In genomic region chr8:105258911-105259720, GRCm38 (mm10) we compare ENCODE assay signal across 10 mouse cellular contexts. TPM values are rescaled to one million over a fixed set of nuclear protein-coding genes. Genes with fewer than 3 reads are reported as not detected.
DNase-seq lines count a peak whose midpoint lies in the region; ATAC-seq and TF ChIP-seq lines count a peak whose summit lies in the region.
"Had no signal": no experiment of that assay in that cellular context is flagged by ENCODE, and none has a peak within 500 bp of the region (broad histone marks: within the 10 kb centered on the region; RNA-seq: fewer than 3 reads in every experiment).

No protein-coding gene starts in this region.

- H3K9me3 ChIP-seq in ES-E14 (ENCODE audit: control insufficient read depth, insufficient read depth, low read depth, low read length) = no peaks in the 10 kb centered on the region
- H3K9me3 ChIP-seq in embryonic facial prominence, embryonic 13.5 days = no peaks in the 10 kb centered on the region
- H3K9me3 ChIP-seq in midbrain, embryonic 10.5 days (replicated peaks) = no peaks in the 10 kb centered on the region

- ATAC-seq in embryonic facial prominence, embryonic 13.5 days (ENCODE audit: insufficient number of reproducible peaks, insufficient read depth, low FRiP score, low TSS enrichment, low read depth) = 0 out of 2 replicates have a peak, but pooled peaks have one; percentile 2

- in situ Hi-C loops in ES-E14 (cut with MboI; ENCODE audit: low sequenced_read_pairs in 2 of 2, unreplicated experiment in 2 of 2) = loop anchor here in 1 of 2 experiments (25.0 kb wide), 1 partner anchor 622 kb away; the partner anchor contains the start of genes Ciao2b and Rrad

- peak; percentile 49 for DNase-seq in gastrocnemius, adult 2 months
- DNase-seq in gastrocnemius, postnatal 4 days (ENCODE audit: low spot score in 2 of 2) = no peak
- DNase-seq in ES-E14 (ENCODE audit: low read depth, low spot score) = no peak
- peak; percentile 46 for DNase-seq in kidney, postnatal 10 days
- DNase-seq in midbrain, embryonic 10.5 days (ENCODE audit: low spot score) = peak; percentile 69
- DNase-seq in spleen, postnatal 10 days (ENCODE audit: low spot score in 2 of 2) = no peak
- no peak for DNase-seq in urinary bladder, adult 2 months (ENCODE audit: low spot score)

- peak overlapping the region; percentile 45; the same call in 1 of the 2 replicates for H3K9ac ChIP-seq in ES-E14 (ENCODE audit: insufficient read depth, low read depth, low read length, poor library complexity, severe bottlenecking)
- H3K9ac ChIP-seq in embryonic facial prominence, embryonic 13.5 days = peak overlapping the region; percentile 27

- H3K27me3 ChIP-seq in embryonic facial prominence, embryonic 13.5 days = peaks cover 79% of the 10 kb centered on the region
- peaks cover 97% of the 10 kb centered on the region for H3K27me3 ChIP-seq in midbrain, embryonic 10.5 days (ENCODE audit: low read depth, poor library complexity, severe bottlenecking)
- H3K27me3 ChIP-seq: CH12.LX had no signal

- no peaks in the 10 kb centered on the region for H3K36me3 ChIP-seq in ES-E14 (ENCODE audit: control insufficient read depth, insufficient read depth, low read length, poor library complexity, severe bottlenecking)
- no peaks in the 10 kb centered on the region for H3K36me3 ChIP-seq in embryonic facial prominence, embryonic 13.5 days
- no peaks in the 10 kb centered on the region for H3K36me3 ChIP-seq in midbrain, embryonic 10.5 days

- H3K4me2 ChIP-seq in embryonic facial prominence, embryonic 13.5 days = peak overlapping the region; percentile 68

- TF ChIP-seq CTCF in gastrocnemius, adult 2 months (IDR thresholded peaks at IDR 0.05) = peak; percentile 6; the same call in 1 of the 2 replicates

- H3K4me1 ChIP-seq in ES-E14 (ENCODE audit: control insufficient read depth in 2 of 2, insufficient read depth in 2 of 2, low read length in 2 of 2, poor library complexity in 1 of 2) = peaks cover 0 to 10% of the 10 kb centered on the region in 2 experiments; a peak in 1 of 4 replicates
- peaks cover 30% of the 10 kb centered on the region for H3K4me1 ChIP-seq in embryonic facial prominence, embryonic 13.5 days
- H3K4me1 ChIP-seq in midbrain, embryonic 10.5 days = peaks cover 36% of the 10 kb centered on the region

- H3K4me3 ChIP-seq in gastrocnemius, adult 2 months = peak overlapping the region; percentile 71
- peak overlapping the region; percentile 53 to 57 for H3K4me3 ChIP-seq in ES-E14 (ENCODE audit: insufficient read depth in 1 of 2, low read depth in 1 of 2, low read length in 2 of 2, poor library complexity in 1 of 2, severe bottlenecking in 1 of 2)
- peak overlapping the region; percentile 38 for H3K4me3 ChIP-seq in embryonic facial prominence, embryonic 13.5 days
- H3K4me3 ChIP-seq in midbrain, embryonic 10.5 days = peak overlapping the region; percentile 51

- no peak overlapping the region for H3K27ac ChIP-seq in gastrocnemius, adult 2 months
- no peak overlapping the region for H3K27ac ChIP-seq in ES-E14 (ENCODE audit: insufficient read depth, low read depth, low read length, poor library complexity, severe bottlenecking)
- no peak overlapping the region for H3K27ac ChIP-seq in embryonic facial prominence, embryonic 13.5 days
- H3K27ac ChIP-seq in midbrain, embryonic 10.5 days (replicated peaks) = no peak overlapping the region

- intact Hi-C loops in gastrocnemius, adult 2 months (cut with DNase I) = loop anchor here (1.0 to 2.0 kb wide), 2 partner anchors 121 to 138 kb away; no protein-coding TSS in a partner anchor

- WGBS in embryonic facial prominence, embryonic 13.5 days = 1% methylated on average over 55 of the region's 55 CpGs
- WGBS in midbrain, embryonic 10.5 days = 1% methylated on average over 55 of the region's 55 CpGs

TF ChIP-seq in ES-E14, 5 proteins besides CTCF, POLR2A, EP300 and RAD21:
- TF ChIP-seq MAFK (IDR thresholded peaks at IDR 0.05; ENCODE audit: insufficient read depth, low read depth, low read length) = no peak

RNA-seq across cellular contexts. Expression of gene B3gnt9, which starts 4.2 kb away (rescaled TPM):
- total RNA-seq in gastrocnemius, adult 2 months (2021) = 1 to 10 TPM; 1.8 to 3.5 TPM
- total RNA-seq in gastrocnemius, postnatal 4 days (2021) = 10 to 100 TPM; 14.9 to 15.3 TPM
- total RNA-seq in ES-E14 (2012; rRNA removed) = 2.5 and 2.8 TPM in 2 replicates
- polyA plus RNA-seq in embryonic facial prominence, embryonic 13.5 days (2015; fragmentation: Nextera tagmentation; extraction: Ambion mirVana) = 25.9 and 29.7 TPM in 2 replicates
- 2.4 and 4.2 TPM in 2 replicates for polyA plus RNA-seq in midbrain, embryonic 10.5 days (2016; fragmentation: Nextera tagmentation; extraction: Ambion mirVana)
- 34.1 and 34.5 TPM in 2 replicates for polyA plus RNA-seq in urinary bladder, adult 2 months (2012; rRNA removed)
- total RNA-seq: hematopoietic stem cell, adult 5-6 weeks had no signal

RNA-seq across cellular contexts. Expression of gene Tradd, which starts 5.3 kb away (rescaled TPM):
- 1 to 10 TPM; 2.4 to 2.9 TPM for total RNA-seq in gastrocnemius, adult 2 months (2021)
- total RNA-seq in gastrocnemius, postnatal 4 days (2021) = 10 to 100 TPM in 1 of 2 experiments, 1 to 10 TPM in 1; 6.6 to 10.2 TPM
- 6.2 and 7.6 TPM in 2 replicates for total RNA-seq in ES-E14 (2012; rRNA removed)
- polyA plus RNA-seq in embryonic facial prominence, embryonic 13.5 days (2015; fragmentation: Nextera tagmentation; extraction: Ambion mirVana) = 22.8 and 24.7 TPM in 2 replicates
- 13.6 and 14.6 TPM in 2 replicates for polyA plus RNA-seq in midbrain, embryonic 10.5 days (2016; fragmentation: Nextera tagmentation; extraction: Ambion mirVana)
- 15.1 and 15.8 TPM in 2 replicates for polyA plus RNA-seq in urinary bladder, adult 2 months (2012; rRNA removed)

RNA-seq across cellular contexts. Expression of gene Fbxl8, which starts 5.3 kb away (rescaled TPM):
- 1 to 10 TPM; 1.0 to 1.1 TPM for total RNA-seq in gastrocnemius, adult 2 months (2021)
- 1 to 10 TPM; 2.2 to 2.7 TPM for total RNA-seq in gastrocnemius, postnatal 4 days (2021)
- 1.2 and 2.3 TPM in 2 replicates for total RNA-seq in ES-E14 (2012; rRNA removed)
- 2.1 TPM in 2 replicates for polyA plus RNA-seq in embryonic facial prominence, embryonic 13.5 days (2015; fragmentation: Nextera tagmentation; extraction: Ambion mirVana)
- polyA plus RNA-seq in midbrain, embryonic 10.5 days (2016; fragmentation: Nextera tagmentation; extraction: Ambion mirVana) = 0.64 and 0.72 TPM in 2 replicates
- 9.1 and 9.5 TPM in 2 replicates for polyA plus RNA-seq in urinary bladder, adult 2 months (2012; rRNA removed)

RNA-seq across cellular contexts. Expression of gene Hsf4, which starts 10.5 kb away (rescaled TPM):
- total RNA-seq in gastrocnemius, adult 2 months (2021) = 1 to 10 TPM; 6.1 to 8.4 TPM
- total RNA-seq in gastrocnemius, postnatal 4 days (2021) = under 1 TPM; 0.21 to 0.29 TPM
- 0.21 and 0.45 TPM in 2 replicates for total RNA-seq in ES-E14 (2012; rRNA removed)
- 0.13 and 0.22 TPM in 2 replicates for polyA plus RNA-seq in embryonic facial prominence, embryonic 13.5 days (2015; fragmentation: Nextera tagmentation; extraction: Ambion mirVana)
- polyA plus RNA-seq in midbrain, embryonic 10.5 days (2016; fragmentation: Nextera tagmentation; extraction: Ambion mirVana) = 0.10 TPM in 1 of 2 replicates, not detected in the other
- 4.8 TPM in 2 replicates for polyA plus RNA-seq in urinary bladder, adult 2 months (2012; rRNA removed)
- total RNA-seq: hematopoietic stem cell, adult 5-6 weeks had no signal

RNA-seq across cellular contexts. Expression of gene Nol3, which starts 16.8 kb away (rescaled TPM):
- 10 to 100 TPM; 27.9 to 32.4 TPM for total RNA-seq in gastrocnemius, adult 2 months (2021)
- total RNA-seq in gastrocnemius, postnatal 4 days (2021) = 10 to 100 TPM; 26.5 to 27.1 TPM
- 0.85 and 1.0 TPM in 2 replicates for total RNA-seq in ES-E14 (2012; rRNA removed)
- polyA plus RNA-seq in embryonic facial prominence, embryonic 13.5 days (2015; fragmentation: Nextera tagmentation; extraction: Ambion mirVana) = 1.8 and 2.8 TPM in 2 replicates
- polyA plus RNA-seq in midbrain, embryonic 10.5 days (2016; fragmentation: Nextera tagmentation; extraction: Ambion mirVana) = 1.4 and 2.3 TPM in 2 replicates
- polyA plus RNA-seq in urinary bladder, adult 2 months (2012; rRNA removed) = 2.8 and 4.0 TPM in 2 replicates

Comparison
In these comparisons a context has a peak if more than half of its experiments do, and no peak if none do; other contexts are left out.
1. DNase-seq: peak in gastrocnemius, adult 2 months (single experiment), kidney, postnatal 10 days (single experiment) and midbrain, embryonic 10.5 days (single experiment); none in gastrocnemius, postnatal 4 days (0 of 2), ES-E14 (single experiment), spleen, postnatal 10 days (0 of 2) and urinary bladder, adult 2 months (single experiment).
2. Peak in every context shown above with its lines, with median percentiles within 50 percentile points of each other: H3K4me3 ChIP-seq.